In the genomic region with DNA sequence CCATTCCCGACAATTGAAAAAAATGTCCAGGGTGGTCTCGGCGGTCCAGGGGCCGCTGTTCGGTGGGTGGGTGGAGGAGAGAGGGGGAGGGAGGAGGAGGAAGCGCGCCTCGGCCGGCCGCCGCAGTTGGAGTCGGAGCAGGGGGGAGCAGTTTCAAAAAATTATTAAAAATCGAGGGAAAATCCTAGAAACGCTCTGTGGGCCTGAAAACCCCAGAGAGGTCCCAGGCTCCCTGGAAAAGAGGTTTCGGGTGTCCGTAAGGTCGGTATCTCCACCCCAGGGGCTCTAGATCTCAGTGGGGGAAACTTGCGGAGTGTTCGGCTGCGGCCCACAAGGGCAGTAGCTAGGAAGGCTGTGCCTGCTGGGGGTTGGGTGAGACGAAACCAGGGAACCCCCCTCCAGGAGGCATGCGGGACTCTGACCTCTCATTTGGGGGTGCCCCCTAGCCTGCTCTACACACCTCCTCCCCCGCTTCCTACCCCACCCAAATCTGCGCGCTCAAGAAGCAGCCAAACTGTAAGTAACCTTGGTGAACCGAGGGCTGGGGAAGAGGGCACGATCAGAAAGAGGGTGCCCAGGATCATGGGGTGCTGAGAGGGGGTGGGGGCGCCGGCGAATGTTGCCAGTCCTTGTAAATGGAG, we compare ENCODE assay signal across 1 mouse cellular context.
TF ChIP-seq lines count a peak whose summit lies in the region.

No protein-coding gene starts in this region.

TF ChIP-seq in CH12.LX, 34 proteins besides CTCF, POLR2A, EP300 and RAD21 (continued from another document):
- 0 out of 2 replicates have a peak, but pooled peaks have one; percentile 41 for TF ChIP-seq MAZ (IDR thresholded peaks at IDR 0.05; ENCODE audit: low read depth, low read length)
- TF ChIP-seq IRF4 (IDR thresholded peaks at IDR 0.05; ENCODE audit: low read depth, low read length) = 0 out of 2 replicates have a peak, but pooled peaks have one; percentile 51
- peak; percentile 57; the same call in 1 of the 2 replicates for TF ChIP-seq CHD2 (IDR thresholded peaks at IDR 0.05; ENCODE audit: low read length)
- TF ChIP-seq MYC (IDR thresholded peaks at IDR 0.05; ENCODE audit: low read depth, low read length) = no peak
- no peak for TF ChIP-seq KAT2A (IDR thresholded peaks at IDR 0.05; ENCODE audit: insufficient replicate concordance, low read length)
- no peak for TF ChIP-seq JUN (IDR thresholded peaks at IDR 0.05; ENCODE audit: insufficient read depth, low read depth, low read length)
- TF ChIP-seq JUND (conservative IDR thresholded peaks at IDR 0.05; ENCODE audit: low read depth, low read length) = no peak
- peak; percentile 57; the same call in 1 of the 2 replicates for TF ChIP-seq SIN3A (IDR thresholded peaks at IDR 0.05; ENCODE audit: low read length)
- TF ChIP-seq UBTF (IDR thresholded peaks at IDR 0.05; ENCODE audit: low read depth, low read length) = no peak
- TF ChIP-seq MAFK (IDR thresholded peaks at IDR 0.05; ENCODE audit: insufficient replicate concordance, low read length) = no peak
- no peak for TF ChIP-seq PAX5 (IDR thresholded peaks at IDR 0.05; ENCODE audit: low read length)
- no peak for TF ChIP-seq MAX (IDR thresholded peaks at IDR 0.05; ENCODE audit: low read length)
- no peak; the same call in 1 of the 2 replicates for TF ChIP-seq ZMIZ1 (IDR thresholded peaks at IDR 0.05; ENCODE audit: low read depth, low read length)
- peak; percentile 29 for TF ChIP-seq ETS1 (conservative IDR thresholded peaks at IDR 0.05; ENCODE audit: low read depth, low read length)
- no peak for TF ChIP-seq E2F4 (IDR thresholded peaks at IDR 0.05; ENCODE audit: insufficient replicate concordance, low read depth, low read length)
- TF ChIP-seq ELF1 (IDR thresholded peaks at IDR 0.05; ENCODE audit: low read depth, low read length) = no peak
- TF ChIP-seq POLR2AphosphoS2 (IDR thresholded peaks at IDR 0.05; ENCODE audit: low read depth, low read length) = 0 out of 2 replicates have a peak, but pooled peaks have one; percentile 51
- TF ChIP-seq ZKSCAN1 (IDR thresholded peaks at IDR 0.05; ENCODE audit: borderline replicate concordance, low read depth, low read length) = no peak
- TF ChIP-seq MEF2A (IDR thresholded peaks at IDR 0.05; ENCODE audit: borderline replicate concordance, low read depth, low read length) = no peak
- no peak for TF ChIP-seq SMC3 (IDR thresholded peaks at IDR 0.05; ENCODE audit: low read depth, low read length)
- no peak for TF ChIP-seq ZNF384 (IDR thresholded peaks at IDR 0.05; ENCODE audit: low read depth, low read length)
